Mouse (Mus musculus) liver, embryonic 16.5 days (tissue): ENCODE results near the gene Ptprn2. TPM values are rescaled to one million over a fixed set of nuclear protein-coding genes. Genes with fewer than 3 reads are reported as not detected.

Source experiments
- ATAC-seq: fragments of 200-750 bp; cut with Nextera tagmentation; 2 replicates; pipeline ENCODE4 v1.8.0; 2017; ENCODE audit warnings: low read depth, mild to moderate bottlenecking, moderate number of reproducible peaks, moderate library complexity
- H3K27ac ChIP-seq: fragments of 300-500 bp; sonication (generic); 2 replicates; pipeline ENCODE4 v1.5.1; 2014; ENCODE audit warnings: mild to moderate bottlenecking, low read length
- H3K27me3 ChIP-seq: fragments of 300-500 bp; sonication (generic); 2 replicates; pipeline ENCODE4 v1.6.1; 2014; ENCODE audit warnings: low read depth, low read length, mixed read lengths; ENCODE audit not compliant: control insufficient read depth, insufficient read depth
- H3K36me3 ChIP-seq: fragments of 300-500 bp; sonication (generic); 2 replicates; pipeline ENCODE4 v1.6.1; 2014; ENCODE audit warnings: mild to moderate bottlenecking; ENCODE audit not compliant: control insufficient read depth, insufficient read depth
- H3K4me1 ChIP-seq: fragments of 300-500 bp; sonication (generic); 2 replicates; pipeline ENCODE4 v1.6.1; 2014; ENCODE audit warnings: low read depth, low read length, mixed read lengths; ENCODE audit not compliant: control insufficient read depth
- H3K4me2 ChIP-seq: fragments of 300-500 bp; sonication (generic); 2 replicates; pipeline ENCODE4 v1.6.1; 2014; ENCODE audit warnings: low read depth, low read length, mixed read lengths
- H3K4me3 ChIP-seq: fragments of 300-500 bp; sonication (generic); 2 replicates; pipeline ENCODE4 v1.5.1; 2014; ENCODE audit warnings: low read depth, mild to moderate bottlenecking, low read length
- H3K9ac ChIP-seq: fragments of 300-500 bp; sonication (generic); 2 replicates; pipeline ENCODE4 v1.6.1; 2014; ENCODE audit warnings: low read depth, low read length
- H3K9me3 ChIP-seq: fragments of 300-500 bp; sonication (generic); replicated peaks from 2 replicates; pipeline ENCODE4 v1.6.1; 2016; ENCODE audit warnings: low read length; ENCODE audit not compliant: control insufficient read depth
- WGBS: fragments of 180-500 bp; shearing (Covaris S2); extraction: QIAGEN DNeasy Blood & Tissue Kit; methylation state at CpG from one replicate; pipeline ENCODE4 v1.1.7; 2014; ENCODE audit not compliant: insufficient replicate concordance; 5-methylcytosine and 5-hydroxymethylcytosine counted together
- polyA plus RNA-seq: library from polyadenylated mRNA; unstranded; fragments of >200 nt; fragmentation: Nextera tagmentation; extraction: Ambion mirVana; gene quantifications from 2 replicates; pipeline ENCODE4 v1.2.1, GENCODE M21; 2015

The Ptprn2 gene
- polyA plus RNA-seq, 1 experiment from 2014 or later = 0.07 TPM

GRCm38 (mm10) chr12:116823341-116823740, 337.8 kb downstream of the Ptprn2 start:
- no peak for ATAC-seq
- H3K36me3 ChIP-seq = no peaks in the 10 kb centered on the region
- no peak overlapping the region for H3K4me2 ChIP-seq
- no peaks in the 10 kb centered on the region for H3K4me1 ChIP-seq
- no peaks in the 10 kb centered on the region for H3K9me3 ChIP-seq
- no peak overlapping the region for H3K4me3 ChIP-seq
- WGBS = 79% methylated on average over 3 of the region's 3 CpGs
- no peak overlapping the region for H3K27ac ChIP-seq
- no peaks in the 10 kb centered on the region for H3K27me3 ChIP-seq
- no peak overlapping the region for H3K9ac ChIP-seq

- Histone ChIP-seq H3K27ac (no peak overlapping the region), H3K4me1 (no peaks in the 10 kb centered on the region), H3K9me3 (no peaks in the 10 kb centered on the region), H3K36me3 (no peaks in the 10 kb centered on the region), H3K4me2 (no peak overlapping the region), H3K9ac (no peak overlapping the region), H3K4me3 (no peak overlapping the region), H3K27me3 (no peaks in the 10 kb centered on the region)
- WGBS = 33% methylated on average over 7 of the region's 7 CpGs
- ATAC-seq = no peak
These were observed 342.2 kb downstream of the Ptprn2 start for GRCm38 (mm10) chr12:116827748-116828147.

- H3K27me3 ChIP-seq = no peaks in the 10 kb centered on the region
- no peaks in the 10 kb centered on the region for H3K36me3 ChIP-seq
- H3K27ac ChIP-seq = no peak overlapping the region
- no peak overlapping the region for H3K4me2 ChIP-seq
- 43% methylated on average over 3 of the region's 3 CpGs for WGBS
- H3K4me3 ChIP-seq = no peak overlapping the region
- H3K9me3 ChIP-seq = no peaks in the 10 kb centered on the region
- no peaks in the 10 kb centered on the region for H3K4me1 ChIP-seq
- ATAC-seq = no peak
- no peak overlapping the region for H3K9ac ChIP-seq
These were observed 353.2 kb downstream of the Ptprn2 start for GRCm38 (mm10) chr12:116838611-116839192.

- ATAC-seq = no peak
- no peaks in the 10 kb centered on the region for H3K27me3 ChIP-seq
- 61% methylated on average over 8 of the region's 8 CpGs for WGBS
- H3K9me3 ChIP-seq = no peaks in the 10 kb centered on the region
- no peak overlapping the region for H3K4me2 ChIP-seq
- no peaks in the 10 kb centered on the region for H3K36me3 ChIP-seq
- no peaks in the 10 kb centered on the region for H3K4me1 ChIP-seq
- H3K27ac ChIP-seq = no peak overlapping the region
- H3K4me3 ChIP-seq = no peak overlapping the region
- H3K9ac ChIP-seq = no peak overlapping the region
These were observed 357.3 kb downstream of the Ptprn2 start for GRCm38 (mm10) chr12:116842723-116843272.

- no peak overlapping the region for H3K9ac ChIP-seq
- no peak overlapping the region for H3K4me3 ChIP-seq
- H3K36me3 ChIP-seq = no peaks in the 10 kb centered on the region
- no peaks in the 10 kb centered on the region for H3K27me3 ChIP-seq
- no peak for ATAC-seq
- H3K27ac ChIP-seq = no peak overlapping the region
- H3K4me1 ChIP-seq = no peaks in the 10 kb centered on the region
- no peaks in the 10 kb centered on the region for H3K9me3 ChIP-seq
- H3K4me2 ChIP-seq = no peak overlapping the region
These were observed 360.7 kb downstream of the Ptprn2 start for GRCm38 (mm10) chr12:116846220-116846619.

- Histone ChIP-seq H3K27ac (no peak overlapping the region), H3K27me3 (no peaks in the 10 kb centered on the region), H3K9ac (no peak overlapping the region), H3K4me3 (no peak overlapping the region), H3K36me3 (no peaks in the 10 kb centered on the region), H3K4me2 (no peak overlapping the region), H3K4me1 (no peaks in the 10 kb centered on the region), H3K9me3 (no peaks in the 10 kb centered on the region)
- ATAC-seq = no peak
- 63% methylated on average over 4 of the region's 4 CpGs for WGBS
These were observed 361.5 kb downstream of the Ptprn2 start for GRCm38 (mm10) chr12:116847021-116847420.

- H3K4me3 ChIP-seq = no peak overlapping the region
- no peaks in the 10 kb centered on the region for H3K36me3 ChIP-seq
- 55% methylated on average over 7 of the region's 7 CpGs for WGBS
- no peak overlapping the region for H3K27ac ChIP-seq
- no peaks in the 10 kb centered on the region for H3K9me3 ChIP-seq
- no peak for ATAC-seq
- no peaks in the 10 kb centered on the region for H3K27me3 ChIP-seq
- no peak overlapping the region for H3K9ac ChIP-seq
- H3K4me1 ChIP-seq = no peaks in the 10 kb centered on the region
- no peak overlapping the region for H3K4me2 ChIP-seq
These were observed 370.8 kb downstream of the Ptprn2 start for GRCm38 (mm10) chr12:116856307-116856706.

- no peak overlapping the region for H3K4me2 ChIP-seq
- no peak overlapping the region for H3K9ac ChIP-seq
- H3K27ac ChIP-seq = no peak overlapping the region
- no peak for ATAC-seq
- H3K9me3 ChIP-seq = no peaks in the 10 kb centered on the region
- H3K27me3 ChIP-seq = no peaks in the 10 kb centered on the region
- no peak overlapping the region for H3K4me3 ChIP-seq
- WGBS = 66% methylated on average over 4 of the region's 4 CpGs
- H3K36me3 ChIP-seq = no peaks in the 10 kb centered on the region
- H3K4me1 ChIP-seq = no peaks in the 10 kb centered on the region
These were observed 376.0 kb downstream of the Ptprn2 start for GRCm38 (mm10) chr12:116861360-116862017.

- no peak for ATAC-seq
- 76% methylated on average over 4 of the region's 4 CpGs for WGBS
- H3K4me3 ChIP-seq = no peak overlapping the region
- no peaks in the 10 kb centered on the region for H3K9me3 ChIP-seq
- H3K4me2 ChIP-seq = no peak overlapping the region
- H3K27me3 ChIP-seq = no peaks in the 10 kb centered on the region
- H3K36me3 ChIP-seq = no peaks in the 10 kb centered on the region
- no peak overlapping the region for H3K27ac ChIP-seq
- no peak overlapping the region for H3K9ac ChIP-seq
- H3K4me1 ChIP-seq = no peaks in the 10 kb centered on the region
These were observed 377.9 kb downstream of the Ptprn2 start for GRCm38 (mm10) chr12:116863291-116863899.
